Mouse (Mus musculus) activated CD4-positive, CD25-positive, alpha-beta regulatory T cell, adult 9 weeks (primary cell): ENCODE measurements around the gene Rbm34. TPM values are rescaled to one million over a fixed set of nuclear protein-coding genes. Genes with fewer than 3 reads are reported as not detected.

ENCODE experiments used
- polyA plus RNA-seq: library from polyadenylated mRNA; unstranded; fragments of 100-300 nt; shearing (Covaris generic); gene quantifications from one replicate; pipeline ENCODE4 v1.2.1, GENCODE M21; 2017

Gene Rbm34
- 48.0 TPM for polyA plus RNA-seq

DNA sequence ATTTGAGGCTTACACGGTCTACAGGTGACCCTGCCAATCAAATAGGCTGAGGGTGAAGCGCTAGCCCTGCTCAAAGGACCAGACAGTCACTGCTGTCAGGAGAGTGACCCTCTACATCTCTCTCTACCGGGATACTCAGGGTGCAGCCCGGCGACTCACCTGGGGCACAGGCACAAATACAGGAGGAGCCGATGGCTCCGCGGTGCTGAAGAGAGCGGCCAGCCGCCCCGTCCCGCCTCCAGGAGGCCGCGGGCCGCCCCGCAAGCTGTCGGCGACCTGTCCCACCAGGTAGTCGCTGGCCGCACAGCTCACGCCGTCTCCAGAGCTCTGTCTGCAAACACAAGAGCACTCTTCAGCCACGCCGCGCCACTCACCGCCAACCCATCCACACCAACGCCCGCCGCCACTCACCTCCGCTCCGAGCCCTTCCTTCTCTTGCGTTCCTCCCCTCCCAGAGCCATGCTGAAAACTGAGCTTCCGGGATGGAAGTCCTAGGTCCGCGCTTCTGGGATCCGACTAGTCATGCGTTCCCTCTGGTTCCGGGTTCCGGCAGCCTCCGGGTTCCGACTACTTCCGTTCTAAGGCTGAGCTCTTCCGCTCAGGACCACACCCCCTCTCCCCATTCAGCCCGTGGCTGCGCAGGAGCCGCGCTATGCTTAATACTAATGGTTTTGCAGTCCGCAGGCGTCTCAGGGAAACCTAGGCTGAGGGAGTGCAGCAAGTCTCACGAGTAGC is at the start of gene Rbm34:
TSS of gene Rbm34 (minus strand) at position 493 of the 735 bp plus-strand sequence.

DNA sequence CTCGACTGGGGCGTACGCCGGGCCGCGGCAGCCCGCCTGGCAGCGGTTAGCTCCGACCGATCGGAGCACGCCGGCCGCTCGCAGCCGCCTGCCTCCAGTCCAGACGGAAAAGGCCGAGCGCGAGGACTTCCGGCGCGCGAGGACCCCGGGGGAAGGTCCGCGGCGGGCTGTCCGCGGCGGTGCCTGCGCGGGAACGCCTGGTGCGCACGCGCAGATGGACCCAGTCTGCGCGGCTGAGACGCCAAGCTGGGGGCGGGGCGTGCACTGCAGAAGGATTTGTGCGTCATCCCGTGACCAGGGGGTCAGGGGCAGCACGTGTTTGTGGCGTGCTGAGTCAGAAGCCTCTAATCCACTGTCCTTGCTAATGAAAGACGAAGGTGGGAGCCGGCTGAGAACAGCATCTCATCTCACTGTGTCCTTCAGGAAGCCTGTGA is 25.1 kb downstream of the Rbm34 start, which contains the start of gene Tomm20:
TSS of gene Tomm20 (minus strand) at position 115 of the 434 bp plus-strand sequence.

Other genes with a start within 250 kb of the Rbm34 start
- gene Tomm20, start 25.2 kb downstream of the Rbm34 start, polyA plus RNA-seq = 60.7 TPM
- 0.44 TPM for gene Pard3, start 92.8 kb upstream of the Rbm34 start, polyA plus RNA-seq